Mouse (Mus musculus): ENCODE data around the gene Ptprn.

Ptprn gene

DNA sequence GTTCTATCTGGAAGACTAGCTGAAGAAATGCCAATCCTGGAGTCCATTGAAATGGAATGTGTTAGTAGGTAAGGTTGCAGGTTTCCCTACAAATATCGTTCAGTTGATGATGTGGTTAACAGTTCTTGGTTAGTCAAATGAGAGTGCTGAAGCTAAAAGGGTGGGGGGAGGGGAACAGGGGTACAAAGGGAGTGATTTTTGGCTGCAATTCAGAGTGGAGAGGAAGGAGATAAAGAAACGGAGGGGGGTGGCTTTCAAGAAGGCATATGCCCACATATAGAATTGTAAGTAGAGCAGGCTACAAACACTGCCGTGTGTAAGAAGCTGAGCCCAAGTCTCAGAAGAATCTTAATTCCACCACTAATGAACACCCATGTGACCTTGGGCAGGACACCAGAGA lies 38.8 kb downstream of the Ptprn start:
- DNase-seq (ENCODE audit: low read depth, low spot score), result no peak

- DNase-seq (ENCODE audit: low read depth, low spot score), result no peak
Observed at GRCm38 (mm10) chr1:75223532-75223931, 40.8 kb downstream of the Ptprn start.

GRCm38 (mm10) chr1:75222926-75223325 lies 41.4 kb downstream of the Ptprn start:
- no peak for DNase-seq (ENCODE audit: low read depth, low spot score)

DNA sequence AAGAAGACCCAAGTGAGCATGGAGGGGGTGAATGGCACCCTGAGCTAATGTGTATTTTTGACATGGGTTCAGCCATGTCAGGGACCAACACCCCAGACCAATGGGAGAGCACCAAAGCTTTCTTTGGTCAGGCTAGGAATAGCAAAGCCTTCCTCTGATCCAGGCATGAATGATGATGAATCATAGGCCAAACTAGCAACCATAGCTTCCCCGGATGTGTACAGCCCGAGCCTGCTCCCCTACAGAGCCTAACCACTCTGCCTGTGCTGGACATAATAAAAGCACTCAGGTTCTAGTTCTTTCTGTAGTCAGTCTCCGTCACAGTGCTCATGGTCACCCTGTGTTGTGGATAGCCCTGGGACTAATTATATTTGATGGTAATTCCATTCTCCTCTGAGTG lies 42.8 kb downstream of the Ptprn start:
- no peak for DNase-seq (ENCODE audit: low read depth, low spot score)

GRCm38 (mm10) chr1:75219531-75219930 lies 44.8 kb downstream of the Ptprn start, which contains the start of gene Tuba4a:
Gene Tuba4a (minus strand): TSS chr1:75219865.
- DNase-seq (ENCODE audit: low read depth, low spot score), result peak; percentile 22

GRCm38 (mm10) chr1:75219078-75219477 lies 45.2 kb downstream of the Ptprn start:
- peak; percentile 78 for DNase-seq (ENCODE audit: low read depth, low spot score)

DNA sequence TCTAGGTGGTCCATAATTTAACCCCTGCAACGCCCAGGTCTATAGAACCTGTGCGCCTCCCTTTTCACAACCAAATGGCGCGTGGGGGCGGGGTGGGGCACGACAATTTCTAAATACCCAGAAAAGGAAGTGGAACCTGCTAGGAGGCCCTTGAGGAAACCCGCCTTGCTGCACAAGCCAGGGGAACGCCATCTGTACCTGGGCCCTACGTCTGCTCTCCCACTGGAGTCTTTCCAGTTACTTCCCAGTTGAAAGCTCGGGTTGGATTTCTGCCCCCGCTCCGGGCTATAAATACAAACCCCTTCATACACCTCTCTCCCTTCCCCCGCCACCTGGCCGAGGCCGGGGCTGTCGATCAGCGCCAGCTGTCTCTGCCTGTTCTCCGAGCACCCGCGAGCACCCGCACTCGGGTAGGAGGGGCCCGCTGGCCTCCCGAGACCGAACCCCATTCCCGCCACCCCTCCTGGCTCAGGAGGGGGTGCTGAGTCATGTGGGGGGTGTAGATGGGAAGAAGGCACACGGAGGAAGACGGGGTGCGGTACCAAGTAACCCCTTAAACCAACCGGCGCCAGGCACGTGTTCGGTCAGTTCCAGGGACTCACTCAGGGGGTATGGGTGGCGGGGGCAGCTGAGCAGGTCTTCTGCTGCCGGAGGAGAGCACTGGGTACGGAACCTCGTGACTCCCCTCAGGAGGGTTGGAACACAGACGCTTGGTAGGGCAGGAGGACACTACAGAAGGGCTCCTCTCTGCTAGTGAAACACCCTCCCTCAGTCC lies 45.9 kb downstream of the Ptprn start:
- peak; percentile 16 for DNase-seq (ENCODE audit: low read depth, low spot score)

DNA sequence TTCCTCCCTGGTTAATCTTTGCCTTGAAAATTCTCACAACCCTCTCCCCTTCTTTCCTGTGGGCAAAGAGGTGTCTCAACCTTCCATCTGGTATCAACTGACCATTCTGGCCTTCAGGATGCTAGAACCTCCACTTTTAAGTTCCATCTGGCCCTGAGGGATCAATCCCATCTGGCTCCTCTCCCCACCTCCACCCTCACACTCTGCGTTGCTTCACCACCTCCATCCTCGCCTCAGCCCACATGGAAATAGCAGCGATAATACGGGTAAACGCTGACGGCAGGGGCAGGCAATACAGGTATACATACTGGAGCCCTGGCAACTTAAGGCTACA lies 46.4 kb downstream of the Ptprn start:
- DNase-seq (ENCODE audit: low read depth, low spot score), result no peak

DNA sequence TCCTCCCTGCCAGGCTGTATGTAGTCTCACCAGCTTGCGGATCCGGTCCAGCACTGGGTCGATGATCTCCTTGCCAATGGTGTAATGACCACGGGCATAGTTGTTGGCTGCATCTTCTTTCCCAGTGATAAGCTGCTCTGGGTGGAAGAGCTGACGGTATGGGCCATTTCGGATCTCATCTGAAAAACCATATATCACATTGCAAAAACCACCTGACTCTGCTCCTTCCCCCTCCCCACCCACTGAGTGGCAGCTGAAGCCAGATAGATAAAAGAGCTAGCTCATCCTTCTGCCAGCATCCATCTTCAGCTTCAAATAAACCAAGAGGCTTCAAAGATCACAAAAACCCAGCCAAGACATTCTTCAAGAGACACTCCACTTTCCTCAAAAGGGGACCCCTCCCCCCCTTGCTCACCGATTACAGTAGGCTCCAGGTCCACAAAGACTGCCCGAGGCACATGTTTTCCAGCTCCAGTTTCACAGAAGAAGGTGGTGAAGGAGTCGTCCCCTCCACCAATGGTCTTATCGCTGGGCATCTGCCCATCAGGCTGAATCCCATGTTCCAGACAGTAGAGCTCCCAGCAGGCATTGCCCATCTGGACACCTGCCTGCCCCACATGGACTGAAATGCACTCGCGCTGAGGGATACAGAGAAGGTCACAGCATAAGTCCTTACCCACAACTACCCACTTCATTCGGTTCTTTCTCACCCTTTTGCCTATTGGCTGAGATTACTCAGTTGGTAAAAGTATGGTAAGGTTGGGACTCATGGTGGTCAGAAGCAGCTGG lies 47.3 kb downstream of the Ptprn start:
- DNase-seq (ENCODE audit: low read depth, low spot score), result no peak

GRCm38 (mm10) chr1:75215785-75216184 lies 48.5 kb downstream of the Ptprn start:
- DNase-seq (ENCODE audit: low read depth, low spot score), result no peak

DNA sequence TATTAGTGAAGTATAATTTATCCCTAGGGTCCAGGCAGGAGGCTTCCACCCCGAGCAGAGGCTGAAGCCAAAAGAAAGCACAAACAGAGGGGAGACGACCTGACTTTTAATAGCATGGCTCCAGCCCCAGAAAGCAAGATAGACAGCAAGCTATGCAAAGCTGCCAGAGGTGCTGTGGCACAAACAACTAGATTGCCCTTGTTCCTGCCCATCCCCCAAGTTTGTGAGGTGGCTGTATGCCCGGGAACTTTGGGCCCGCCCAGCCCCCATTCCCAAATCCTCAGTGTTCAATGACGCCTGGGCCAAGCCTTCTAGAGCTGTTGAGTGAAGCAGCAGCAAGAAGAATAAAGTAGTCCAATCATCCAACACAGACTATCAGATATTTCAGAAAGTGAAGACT lies 49.4 kb downstream of the Ptprn start:
- DNase-seq (ENCODE audit: low read depth, low spot score), result no peak

- DNase-seq (ENCODE audit: low read depth, low spot score), result no peak
Observed at GRCm38 (mm10) chr1:75214442-75214841, 49.9 kb downstream of the Ptprn start.

GRCm38 (mm10) chr1:75213096-75213495 lies 51.2 kb downstream of the Ptprn start:
- DNase-seq (ENCODE audit: low read depth, low spot score), result no peak

DNA sequence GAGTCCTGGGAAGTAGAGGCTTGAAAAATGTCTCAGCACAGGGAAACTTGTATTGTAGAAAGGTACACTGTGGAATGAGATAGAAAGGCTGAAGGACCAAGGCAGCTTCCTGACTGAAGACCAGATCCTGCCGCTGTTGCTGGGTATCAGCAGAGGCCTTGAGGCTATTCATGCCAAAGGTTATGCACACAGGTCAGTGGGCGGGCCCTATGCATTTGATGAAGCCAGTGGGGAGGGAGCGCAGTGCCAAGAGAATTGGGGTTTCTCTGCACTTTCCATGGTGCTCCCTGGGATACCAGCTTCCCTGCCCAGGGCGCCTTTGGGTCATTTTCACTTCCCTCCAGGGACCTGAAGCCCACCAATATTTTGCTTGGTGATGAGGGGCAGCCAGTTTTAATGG lies 51.8 kb downstream of the Ptprn start:
- no peak for DNase-seq (ENCODE audit: low read depth, low spot score)

DNA sequence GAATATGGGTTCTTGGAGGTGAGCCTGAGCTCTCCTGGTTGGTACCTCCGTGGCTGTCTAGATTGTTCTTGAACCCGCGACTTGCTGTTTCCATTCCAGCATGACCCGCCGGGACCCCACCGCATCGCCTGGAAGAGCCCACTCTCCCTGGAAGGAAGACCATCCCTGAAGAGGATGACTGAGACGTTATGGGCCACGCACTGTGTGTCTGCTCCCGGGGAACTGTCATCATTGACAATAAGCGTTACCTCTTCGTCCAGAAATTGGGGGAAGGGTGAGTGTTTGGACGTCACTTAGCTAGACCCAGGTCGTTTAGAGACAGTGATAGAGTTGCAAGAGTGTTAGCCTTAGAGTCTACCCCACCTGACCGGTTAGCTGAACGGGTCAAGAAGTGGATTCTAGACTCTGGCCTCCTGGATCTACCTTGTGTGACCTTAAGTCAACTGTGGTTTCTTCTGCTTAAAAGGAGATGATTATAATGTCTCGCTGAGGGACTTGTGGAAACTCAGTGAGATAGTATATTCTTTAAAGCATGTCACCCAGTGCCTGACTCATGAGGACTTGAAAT lies 53.1 kb downstream of the Ptprn start:
- DNase-seq (ENCODE audit: low read depth, low spot score), result no peak

DNA sequence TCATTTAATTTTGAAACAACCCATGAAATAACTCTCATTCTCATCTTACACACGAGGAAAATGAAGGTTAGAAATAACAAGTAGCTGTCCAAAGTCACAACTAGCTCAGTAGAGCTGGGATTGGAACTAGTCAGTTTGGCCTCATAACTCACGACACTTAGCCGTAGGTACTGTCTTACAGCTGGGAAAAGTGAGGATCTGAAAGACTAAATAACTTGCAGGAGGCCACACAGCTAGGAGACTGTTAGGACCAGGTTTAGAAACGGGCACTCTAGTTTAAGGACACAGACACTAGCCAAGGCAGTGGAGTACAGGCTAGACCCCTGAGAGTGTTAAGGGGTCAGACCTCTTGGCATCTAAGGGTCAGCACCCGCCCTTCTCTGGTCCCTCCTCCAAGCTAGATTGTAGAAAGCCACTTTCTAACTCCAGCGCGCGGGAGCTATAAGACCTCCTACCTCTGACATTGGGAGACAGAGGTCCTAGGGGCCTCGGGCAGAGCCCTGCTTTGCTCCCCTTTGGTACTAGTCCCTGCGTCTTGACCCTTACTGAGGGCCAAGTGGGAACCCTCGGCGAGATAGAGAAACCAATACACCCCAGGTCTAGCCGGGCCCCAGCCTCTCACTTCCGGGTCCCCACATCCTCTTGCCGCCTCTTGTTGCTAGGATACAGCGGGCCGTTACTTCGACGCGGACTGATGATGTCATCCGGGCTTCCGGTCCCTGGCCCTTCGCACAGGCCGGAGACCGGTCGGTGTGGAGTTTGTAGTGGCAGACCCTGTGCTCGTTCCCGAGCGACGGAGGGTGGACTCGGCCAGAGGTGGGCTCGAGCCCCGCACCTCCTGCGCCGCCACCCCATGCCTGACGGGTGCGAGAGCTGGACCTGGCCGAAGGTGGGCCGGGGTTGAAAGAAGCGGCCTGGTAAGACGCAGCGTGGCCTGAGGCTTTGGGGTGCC lies 53.9 kb downstream of the Ptprn start, which contains the start of the genes Glb1l and Stk16:
Gene Glb1l, minus strand, starts transcription at position 678 of the 952 bp plus-strand sequence.
Gene Stk16, plus strand, starts transcription at position 703 of the 952 bp plus-strand sequence.
- DNase-seq (ENCODE audit: low read depth, low spot score), result peak; percentile 97

DNA sequence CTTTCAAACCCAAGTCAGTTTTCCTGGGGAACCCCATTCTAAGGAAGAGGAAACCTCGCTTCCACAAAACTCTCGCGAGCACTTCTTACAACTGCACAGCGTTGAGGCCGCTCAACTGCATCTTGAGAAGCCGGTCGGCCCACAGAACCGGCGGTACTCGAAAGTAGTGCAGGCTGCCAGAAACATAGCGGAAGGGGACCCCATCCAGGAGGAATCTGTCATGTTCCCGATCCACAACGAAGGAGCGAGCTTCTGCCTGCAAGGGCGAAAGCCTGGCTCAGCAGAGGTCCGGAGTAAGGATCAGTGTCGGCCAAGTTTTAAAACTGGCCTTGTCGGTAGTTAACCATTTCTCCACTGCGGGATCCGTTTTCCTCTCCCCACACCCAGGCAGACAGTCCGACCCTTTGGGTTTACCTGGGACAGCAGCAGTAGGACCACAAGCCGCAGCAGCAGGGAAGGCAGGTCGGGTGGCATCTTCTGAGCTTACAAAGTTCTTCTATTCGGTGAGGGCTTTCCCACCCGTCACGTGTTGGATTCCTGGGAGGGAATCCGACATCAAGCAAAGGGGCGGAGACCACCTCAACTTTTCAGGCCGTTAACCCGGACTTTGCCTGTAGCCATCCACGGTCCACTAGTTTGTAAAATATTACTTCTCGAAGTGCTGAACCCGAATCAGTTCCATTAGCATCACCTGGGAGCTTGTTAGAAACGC lies 55.2 kb downstream of the Ptprn start:
- DNase-seq (ENCODE audit: low read depth, low spot score), result peak; percentile 37

- no peak for DNase-seq (ENCODE audit: low read depth, low spot score)
Observed at GRCm38 (mm10) chr1:75201236-75201635, 63.1 kb downstream of the Ptprn start.
